Mouse (Mus musculus): ENCODE measurements around the gene Nudt14.
A peak's percentile ranks its signal among the peaks of the same experiment; 100 is the strongest.

The Nudt14 gene

GRCm38 (mm10) chr12:112941776-112942713 is at the start of gene Nudt14:
Gene Nudt14 (minus strand): TSS chr12:112942124.
- DNase-seq: peak; percentile 73

- DNase-seq: no peak
Observed at GRCm38 (mm10) chr12:112991444-112991843, 49.5 kb upstream of the Nudt14 start.

GRCm38 (mm10) chr12:112990706-112991405 is 48.9 kb upstream of the Nudt14 start:
- DNase-seq: no peak

GRCm38 (mm10) chr12:112987877-112988276 is 46.0 kb upstream of the Nudt14 start:
- DNase-seq: no peak

- DNase-seq: no peak
Observed at GRCm38 (mm10) chr12:112985346-112985745, 43.4 kb upstream of the Nudt14 start.

GRCm38 (mm10) chr12:112982031-112982430 is 40.1 kb upstream of the Nudt14 start:
- no peak for DNase-seq

GRCm38 (mm10) chr12:112977156-112977555 is 35.2 kb upstream of the Nudt14 start:
- DNase-seq: no peak

- peak; percentile 90 for DNase-seq
Observed at GRCm38 (mm10) chr12:112976371-112977073, 34.6 kb upstream of the Nudt14 start, which contains the start of gene Btbd6. Gene Btbd6 (plus strand): TSS chr12:112976482.

- no peak for DNase-seq
Observed at GRCm38 (mm10) chr12:112974736-112975135, 32.8 kb upstream of the Nudt14 start.

- DNase-seq: no peak
Observed at GRCm38 (mm10) chr12:112969616-112970015, 27.7 kb upstream of the Nudt14 start.

GRCm38 (mm10) chr12:112968943-112969342 is 27.0 kb upstream of the Nudt14 start:
- DNase-seq: no peak

GRCm38 (mm10) chr12:112965783-112966182 is 23.9 kb upstream of the Nudt14 start:
- no peak for DNase-seq

- DNase-seq: no peak
Observed at GRCm38 (mm10) chr12:112961872-112962271, 19.9 kb upstream of the Nudt14 start.

GRCm38 (mm10) chr12:112961428-112961827 is 19.5 kb upstream of the Nudt14 start:
- peak; percentile 63 for DNase-seq

GRCm38 (mm10) chr12:112959421-112959820 is 17.5 kb upstream of the Nudt14 start:
- DNase-seq: no peak

- no peak for DNase-seq
Observed at GRCm38 (mm10) chr12:112958303-112958702, 16.4 kb upstream of the Nudt14 start.

GRCm38 (mm10) chr12:112955800-112956199 is 13.9 kb upstream of the Nudt14 start:
- DNase-seq: peak; percentile 83

GRCm38 (mm10) chr12:112952926-112953565 is 11.1 kb upstream of the Nudt14 start:
- DNase-seq: no peak

GRCm38 (mm10) chr12:112952433-112952832 is 10.5 kb upstream of the Nudt14 start:
- DNase-seq: peak; percentile 58

- no peak for DNase-seq
Observed at GRCm38 (mm10) chr12:112951150-112951842, 9.4 kb upstream of the Nudt14 start.

- no peak for DNase-seq
Observed at GRCm38 (mm10) chr12:112950761-112951129, 8.8 kb upstream of the Nudt14 start.
